Mouse (Mus musculus) brain, embryonic 14.5 days (tissue): Measurements from ENCODE around the gene Etl4.

ENCODE experiments used
- CTCF ChIP-seq: fragments of 200-500 bp; IDR thresholded peaks from 2 replicates; pipeline ENCODE4 v1.5.1; 2012; ENCODE audit warnings: inconsistent platforms, mild to moderate bottlenecking, moderate library complexity, borderline replicate concordance; ENCODE audit not compliant: insufficient read depth, insufficient read length; ENCODE audit errors: extremely low read depth
- POLR2A ChIP-seq: fragments of 200-500 bp; IDR thresholded peaks from 2 replicates; pipeline ENCODE4 v1.6.1; 2012; ENCODE audit warnings: mild to moderate bottlenecking, inconsistent platforms, borderline replicate concordance; ENCODE audit not compliant: poor library complexity, insufficient read depth, insufficient read length, severe bottlenecking; ENCODE audit errors: extremely low read depth

DNA sequence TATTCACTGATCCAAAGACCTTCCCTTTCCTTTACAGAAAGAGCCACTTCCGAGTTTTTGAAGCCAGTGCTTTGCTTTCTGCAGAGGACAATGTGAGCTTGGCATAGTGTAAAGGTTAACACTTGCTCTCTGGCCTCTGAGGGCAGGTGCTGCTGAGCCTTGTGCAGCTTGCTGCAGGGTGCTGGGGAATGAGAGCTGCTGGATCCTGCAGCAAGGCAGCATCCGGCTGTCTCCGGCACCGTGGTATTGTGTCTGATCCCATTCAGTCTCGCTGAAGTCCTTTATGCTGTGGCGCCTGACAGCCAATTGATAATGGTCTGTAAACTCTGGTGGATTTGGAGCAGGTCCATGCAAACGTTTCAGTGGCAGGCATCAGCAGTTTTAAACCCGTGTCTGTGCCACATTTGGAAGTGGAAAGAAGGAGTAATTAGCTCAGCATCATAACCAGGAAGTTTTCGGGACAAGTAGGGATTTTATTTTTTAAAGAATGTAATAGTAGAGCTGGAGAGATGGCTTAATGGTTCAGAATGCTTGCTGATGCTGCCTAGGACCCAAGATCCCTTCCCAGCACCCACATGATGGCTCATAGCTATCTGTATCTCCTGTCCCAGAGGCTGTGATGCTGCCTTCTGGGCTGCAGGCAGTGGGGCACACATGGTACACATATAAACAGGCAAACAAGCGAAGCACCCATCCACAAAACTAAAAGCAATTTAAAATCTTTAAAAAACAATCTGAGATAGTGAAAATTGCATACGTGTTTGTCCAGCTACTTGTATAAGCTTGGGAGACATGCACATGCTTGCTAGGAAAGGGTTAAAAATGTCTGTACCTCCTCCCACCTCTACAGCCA is 637.1 kb downstream of the Etl4 start:
- TF ChIP-seq CTCF (no peak), POLR2A (no peak)
